Mouse (Mus musculus): ENCODE results near the gene Gpc5. TPM values are rescaled to one million over a fixed set of nuclear protein-coding genes. Genes with fewer than 3 reads are reported as not detected.

Gpc5 gene
- polyA plus RNA-seq, 1 experiment, result 23.0 TPM

DNA sequence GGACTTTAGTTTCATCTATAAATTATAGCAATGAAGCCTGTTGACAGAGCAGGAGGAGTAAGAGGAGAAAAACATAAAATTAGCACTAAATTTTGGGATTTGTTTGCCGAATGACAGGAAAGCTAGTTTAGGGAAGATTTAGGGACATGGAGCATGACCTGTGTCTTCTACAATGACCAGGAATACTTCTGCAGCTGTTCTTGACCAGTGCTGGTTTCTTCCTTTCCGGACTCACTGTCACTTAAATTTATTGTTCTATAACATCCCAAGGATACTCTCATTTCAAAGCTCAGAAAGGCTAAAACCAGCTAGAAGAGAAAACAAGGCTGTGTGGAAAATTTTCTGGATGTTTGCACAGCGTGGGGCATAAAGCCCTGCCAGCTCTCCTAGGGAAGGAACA lies 1361.3 kb downstream of the Gpc5 start:
- Histone ChIP-seq H3K27ac (ENCODE audit: insufficient read depth, low read length) (no peak overlapping the region), H3K4me3 (replicated peaks; ENCODE audit: insufficient read depth, low read depth, low read length) (no peak overlapping the region), H3K27me3 (ENCODE audit: control insufficient read depth, insufficient read depth, low read length) (no peaks in the 10 kb centered on the region), H3K4me1 (ENCODE audit: control insufficient read depth, insufficient read depth, low read length) (no peaks in the 10 kb centered on the region)
- no peak for TF ChIP-seq CTCF (IDR thresholded peaks at IDR 0.05; ENCODE audit: borderline replicate concordance, insufficient read depth, low read depth, low read length)
- TF ChIP-seq POLR2A (IDR thresholded peaks at IDR 0.05; ENCODE audit: borderline replicate concordance, insufficient read depth, low read length), result no peak
- 58% methylated on average over 3 of the region's 3 CpGs for WGBS
- no peak for DNase-seq

- no peak overlapping the region for H3K27ac ChIP-seq (ENCODE audit: insufficient read depth, low read length)
- no peak for TF ChIP-seq POLR2A (IDR thresholded peaks at IDR 0.05; ENCODE audit: borderline replicate concordance, insufficient read depth, low read length)
- no peak for TF ChIP-seq CTCF (IDR thresholded peaks at IDR 0.05; ENCODE audit: borderline replicate concordance, insufficient read depth, low read depth, low read length)
- no peaks in the 10 kb centered on the region for H3K27me3 ChIP-seq (ENCODE audit: control insufficient read depth, insufficient read depth, low read length)
- no peak overlapping the region for H3K4me3 ChIP-seq (replicated peaks; ENCODE audit: insufficient read depth, low read depth, low read length)
- DNase-seq, result no peak
- H3K4me1 ChIP-seq (ENCODE audit: control insufficient read depth, insufficient read depth, low read length), result no peaks in the 10 kb centered on the region
- WGBS, result 7% methylated on average over 4 of the region's 4 CpGs
Observed at GRCm38 (mm10) chr14:116456211-116456610, 1364.2 kb downstream of the Gpc5 start.

- no peaks in the 10 kb centered on the region for H3K27me3 ChIP-seq (ENCODE audit: control insufficient read depth, insufficient read depth, low read length)
- no peaks in the 10 kb centered on the region for H3K4me1 ChIP-seq (ENCODE audit: control insufficient read depth, insufficient read depth, low read length)
- no peak overlapping the region for H3K4me3 ChIP-seq (replicated peaks; ENCODE audit: insufficient read depth, low read depth, low read length)
- H3K27ac ChIP-seq (ENCODE audit: insufficient read depth, low read length), result no peak overlapping the region
- TF ChIP-seq POLR2A (IDR thresholded peaks at IDR 0.05; ENCODE audit: borderline replicate concordance, insufficient read depth, low read length), result no peak
- TF ChIP-seq CTCF (IDR thresholded peaks at IDR 0.05; ENCODE audit: borderline replicate concordance, insufficient read depth, low read depth, low read length), result no peak
- DNase-seq, result no peak
- 88% methylated on average over 8 of the region's 8 CpGs for WGBS
Observed at GRCm38 (mm10) chr14:116473378-116474179, 1381.6 kb downstream of the Gpc5 start.

- TF ChIP-seq CTCF (IDR thresholded peaks at IDR 0.05; ENCODE audit: borderline replicate concordance, insufficient read depth, low read depth, low read length) (no peak), POLR2A (IDR thresholded peaks at IDR 0.05; ENCODE audit: borderline replicate concordance, insufficient read depth, low read length) (no peak)
- H3K4me1 ChIP-seq (ENCODE audit: control insufficient read depth, insufficient read depth, low read length), result no peaks in the 10 kb centered on the region
- WGBS, result 12% methylated on average over 1 of the region's 1 CpGs
- no peaks in the 10 kb centered on the region for H3K27me3 ChIP-seq (ENCODE audit: control insufficient read depth, insufficient read depth, low read length)
- H3K4me3 ChIP-seq (replicated peaks; ENCODE audit: insufficient read depth, low read depth, low read length), result no peak overlapping the region
- no peak for DNase-seq
- H3K27ac ChIP-seq (ENCODE audit: insufficient read depth, low read length), result no peak overlapping the region
Observed at GRCm38 (mm10) chr14:116494285-116494850, 1402.4 kb downstream of the Gpc5 start.

- DNase-seq, result no peak
- H3K27me3 ChIP-seq (ENCODE audit: control insufficient read depth, insufficient read depth, low read length), result no peaks in the 10 kb centered on the region
- H3K27ac ChIP-seq (ENCODE audit: insufficient read depth, low read length), result no peak overlapping the region
- no peaks in the 10 kb centered on the region for H3K4me1 ChIP-seq (ENCODE audit: control insufficient read depth, insufficient read depth, low read length)
- no peak overlapping the region for H3K4me3 ChIP-seq (replicated peaks; ENCODE audit: insufficient read depth, low read depth, low read length)
- TF ChIP-seq POLR2A (IDR thresholded peaks at IDR 0.05; ENCODE audit: borderline replicate concordance, insufficient read depth, low read length) (no peak), CTCF (IDR thresholded peaks at IDR 0.05; ENCODE audit: borderline replicate concordance, insufficient read depth, low read depth, low read length) (no peak)
- 66% methylated on average over 3 of the region's 3 CpGs for WGBS
Observed at GRCm38 (mm10) chr14:116538216-116538615, 1446.2 kb downstream of the Gpc5 start.

DNA sequence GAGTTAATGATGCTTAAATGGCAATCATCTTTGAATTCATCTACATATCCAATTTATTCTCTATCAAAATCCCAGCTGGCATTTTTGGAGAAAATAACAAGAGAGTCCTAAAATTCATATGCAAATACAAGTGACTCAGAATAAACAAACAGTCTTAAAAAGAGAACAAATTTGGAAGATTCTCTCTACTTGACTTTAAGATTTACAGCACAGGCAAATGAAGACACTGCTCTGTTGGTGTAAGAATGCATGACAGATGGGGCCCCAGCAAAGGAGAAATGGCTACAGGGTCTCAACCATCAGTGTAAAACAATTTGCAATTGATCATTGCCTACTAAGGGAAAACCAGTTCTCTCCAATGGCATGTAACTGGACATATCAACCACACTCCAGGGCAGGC lies 1451.7 kb downstream of the Gpc5 start:
- Histone ChIP-seq H3K4me1 (ENCODE audit: control insufficient read depth, insufficient read depth, low read length) (no peaks in the 10 kb centered on the region), H3K4me3 (replicated peaks; ENCODE audit: insufficient read depth, low read depth, low read length) (no peak overlapping the region), H3K27me3 (ENCODE audit: control insufficient read depth, insufficient read depth, low read length) (no peaks in the 10 kb centered on the region), H3K27ac (ENCODE audit: insufficient read depth, low read length) (no peak overlapping the region)
- TF ChIP-seq CTCF (IDR thresholded peaks at IDR 0.05; ENCODE audit: borderline replicate concordance, insufficient read depth, low read depth, low read length) (no peak), POLR2A (IDR thresholded peaks at IDR 0.05; ENCODE audit: borderline replicate concordance, insufficient read depth, low read length) (no peak)
- DNase-seq, result no peak

DNA sequence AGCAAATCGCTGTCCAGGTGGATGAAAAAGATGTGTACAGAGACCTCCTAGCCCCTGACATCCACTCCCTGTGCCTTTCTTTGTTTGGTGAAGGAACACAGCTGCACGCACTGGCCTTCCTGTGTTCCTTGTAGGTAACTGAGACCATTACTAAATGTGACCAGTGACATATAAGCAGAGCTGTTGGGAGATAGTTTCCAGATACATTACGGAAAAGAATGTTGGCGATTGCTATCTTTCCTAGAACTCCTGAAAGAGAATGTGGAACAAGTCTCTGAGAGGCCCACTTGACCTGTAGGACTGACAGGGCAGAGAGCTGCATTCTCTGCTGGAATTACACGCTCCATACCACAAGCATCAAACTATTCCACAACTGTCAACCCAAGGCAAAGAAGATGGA lies 1459.4 kb downstream of the Gpc5 start:
- no peak for DNase-seq
- Histone ChIP-seq H3K4me3 (replicated peaks; ENCODE audit: insufficient read depth, low read depth, low read length) (no peak overlapping the region), H3K27ac (ENCODE audit: insufficient read depth, low read length) (no peak overlapping the region), H3K27me3 (ENCODE audit: control insufficient read depth, insufficient read depth, low read length) (no peaks in the 10 kb centered on the region), H3K4me1 (ENCODE audit: control insufficient read depth, insufficient read depth, low read length) (no peaks in the 10 kb centered on the region)
- TF ChIP-seq POLR2A (IDR thresholded peaks at IDR 0.05; ENCODE audit: borderline replicate concordance, insufficient read depth, low read length), result no peak
- TF ChIP-seq CTCF (IDR thresholded peaks at IDR 0.05; ENCODE audit: borderline replicate concordance, insufficient read depth, low read depth, low read length), result no peak
- WGBS, result 77% methylated on average over 5 of the region's 5 CpGs

- Histone ChIP-seq H3K4me3 (replicated peaks; ENCODE audit: insufficient read depth, low read depth, low read length) (no peak overlapping the region), H3K4me1 (ENCODE audit: control insufficient read depth, insufficient read depth, low read length) (no peaks in the 10 kb centered on the region), H3K27me3 (ENCODE audit: control insufficient read depth, insufficient read depth, low read length) (no peaks in the 10 kb centered on the region), H3K27ac (ENCODE audit: insufficient read depth, low read length) (no peak overlapping the region)
- no peak for DNase-seq
- TF ChIP-seq CTCF (IDR thresholded peaks at IDR 0.05; ENCODE audit: borderline replicate concordance, insufficient read depth, low read depth, low read length) (no peak), POLR2A (IDR thresholded peaks at IDR 0.05; ENCODE audit: borderline replicate concordance, insufficient read depth, low read length) (no peak)
- 29% methylated on average over 7 of the region's 7 CpGs for WGBS
Observed at GRCm38 (mm10) chr14:116553316-116553715, 1461.3 kb downstream of the Gpc5 start.
